Mouse (Mus musculus) ovary, postnatal 10 days (tissue): ENCODE results near the gene Dpp6.

ENCODE experiments used
- DNase-seq: peaks from one replicate; pipeline ENCODE4 v3.0.0; 2022; ENCODE audit warnings: low spot score

Dpp6 gene

GRCm38 (mm10) chr5:27286876-27287275, 469.9 kb downstream of the Dpp6 start:
- no peak for DNase-seq

GRCm38 (mm10) chr5:27291378-27291777, 474.4 kb downstream of the Dpp6 start:
- no peak for DNase-seq

- DNase-seq: no peak
Measured at GRCm38 (mm10) chr5:27292236-27292635, 475.2 kb downstream of the Dpp6 start.

- DNase-seq: no peak
Measured at GRCm38 (mm10) chr5:27304115-27304514, 487.1 kb downstream of the Dpp6 start.

- no peak for DNase-seq
Measured at GRCm38 (mm10) chr5:27306497-27307152, 489.6 kb downstream of the Dpp6 start.

GRCm38 (mm10) chr5:27310217-27310616, 493.2 kb downstream of the Dpp6 start:
- no peak for DNase-seq

GRCm38 (mm10) chr5:27316674-27317073, 499.7 kb downstream of the Dpp6 start:
- no peak for DNase-seq

GRCm38 (mm10) chr5:27317264-27317663, 500.3 kb downstream of the Dpp6 start:
- DNase-seq: no peak

- DNase-seq: no peak
Measured at GRCm38 (mm10) chr5:27317832-27318231, 500.8 kb downstream of the Dpp6 start.

- no peak for DNase-seq
Measured at GRCm38 (mm10) chr5:27319731-27320130, 502.7 kb downstream of the Dpp6 start.

GRCm38 (mm10) chr5:27322895-27323792, 506.1 kb downstream of the Dpp6 start:
- no peak for DNase-seq

- no peak for DNase-seq
Measured at GRCm38 (mm10) chr5:27324346-27324928, 507.4 kb downstream of the Dpp6 start.

GRCm38 (mm10) chr5:27336698-27337097, 519.7 kb downstream of the Dpp6 start:
- DNase-seq: no peak

- DNase-seq: no peak
Measured at GRCm38 (mm10) chr5:27339196-27340030, 522.4 kb downstream of the Dpp6 start.

GRCm38 (mm10) chr5:27342276-27342675, 525.3 kb downstream of the Dpp6 start:
- no peak for DNase-seq

- DNase-seq: no peak
Measured at GRCm38 (mm10) chr5:27343626-27344025, 526.6 kb downstream of the Dpp6 start.

- DNase-seq: no peak
Measured at GRCm38 (mm10) chr5:27348181-27349095, 531.4 kb downstream of the Dpp6 start.

- no peak for DNase-seq
Measured at GRCm38 (mm10) chr5:27357630-27358029, 540.6 kb downstream of the Dpp6 start.

- DNase-seq: no peak
Measured at GRCm38 (mm10) chr5:27365946-27366345, 548.9 kb downstream of the Dpp6 start.

- DNase-seq: no peak
Measured at GRCm38 (mm10) chr5:27370814-27371213, 553.8 kb downstream of the Dpp6 start.

- no peak for DNase-seq
Measured at GRCm38 (mm10) chr5:27373931-27374330, 556.9 kb downstream of the Dpp6 start.
